Mouse (Mus musculus): ENCODE data around the gene Klrb1c. TPM values are rescaled to one million over a fixed set of nuclear protein-coding genes. Genes with fewer than 3 reads are reported as not detected.
"Not testable (repeated sequence)": the region's sequence is repeated elsewhere in the genome, so short reads cannot be mapped to it uniquely, and the experiment has no call there.

The Klrb1c gene
- polyA plus RNA-seq, 1 experiment from 2014 or later, result 0.10 TPM

DNA sequence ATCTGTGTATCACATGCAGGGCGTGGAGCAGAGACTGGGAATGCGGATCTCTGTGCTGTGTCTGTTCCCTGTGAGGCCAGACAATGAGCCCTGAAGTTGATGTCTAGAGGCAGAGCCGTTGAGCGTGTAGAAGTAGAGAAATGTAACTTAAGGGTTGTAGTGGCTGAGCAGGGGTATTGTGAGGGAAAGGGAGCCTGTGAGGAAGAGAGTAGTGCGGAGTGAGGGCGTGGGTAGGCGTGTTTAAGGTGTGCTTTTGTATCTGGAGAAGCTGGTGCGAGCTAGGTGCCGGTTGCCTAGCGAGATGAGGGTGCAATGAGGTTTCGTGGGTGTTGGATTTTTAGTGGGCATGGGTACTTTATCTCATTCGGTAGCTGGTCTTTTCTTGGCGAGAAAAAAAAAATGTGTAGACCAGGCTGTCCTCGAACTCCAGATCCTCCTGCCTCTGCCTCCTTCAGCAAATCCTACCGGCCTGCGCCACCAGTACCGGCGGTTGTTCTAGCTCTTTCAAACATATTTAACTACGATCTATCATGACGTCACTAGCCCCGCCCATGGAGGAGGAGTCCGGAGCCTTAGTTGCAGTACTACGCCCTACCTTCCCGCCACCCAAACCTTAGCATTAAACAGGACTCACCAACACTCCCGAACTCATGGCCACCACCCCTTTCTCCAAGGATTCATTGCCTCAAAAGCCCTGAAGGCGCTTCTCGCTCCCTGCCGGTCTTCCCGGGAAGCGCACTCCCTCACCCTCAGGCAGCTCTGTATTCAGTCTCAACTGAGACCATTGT, 25.1 kb downstream of the Klrb1c start:
- 3% methylated on average over 30 of the region's 30 CpGs for WGBS
- H3K9ac ChIP-seq, result peak overlapping the region; percentile 42
- H3K4me2 ChIP-seq, result peak overlapping the region; percentile 67
- H3K36me3 ChIP-seq, result no peaks in the 10 kb centered on the region
- H3K4me3 ChIP-seq, result peak overlapping the region; percentile 56
- peaks cover 3% of the 10 kb centered on the region; the same call in 1 of the 2 replicates for H3K4me1 ChIP-seq (replicated peaks)
- H3K27ac ChIP-seq, result peak overlapping the region; percentile 50; the same call in 1 of the 2 replicates
- H3K9me3 ChIP-seq (replicated peaks), result no peaks in the 10 kb centered on the region
- peak; percentile 93 for ATAC-seq (replicated peaks; ENCODE audit: insufficient number of reproducible peaks, insufficient read depth, low FRiP score, low read depth)
- no peaks in the 10 kb centered on the region for H3K27me3 ChIP-seq

GRCm38 (mm10) chr6:128762892-128763670, 25.9 kb downstream of the Klrb1c start:
- H3K27me3 ChIP-seq; ATAC-seq (replicated peaks; ENCODE audit: insufficient number of reproducible peaks, insufficient read depth, low FRiP score, low read depth); H3K4me1 ChIP-seq (replicated peaks); H3K27ac ChIP-seq; H3K9ac ChIP-seq; H3K9me3 ChIP-seq (replicated peaks); H3K36me3 ChIP-seq: not testable (repeated sequence)
- WGBS, result 76% methylated on average over 9 of the region's 10 CpGs
- H3K4me2 ChIP-seq, result peak overlapping the region; percentile 67
- H3K4me3 ChIP-seq, result peak overlapping the region; percentile 56

DNA sequence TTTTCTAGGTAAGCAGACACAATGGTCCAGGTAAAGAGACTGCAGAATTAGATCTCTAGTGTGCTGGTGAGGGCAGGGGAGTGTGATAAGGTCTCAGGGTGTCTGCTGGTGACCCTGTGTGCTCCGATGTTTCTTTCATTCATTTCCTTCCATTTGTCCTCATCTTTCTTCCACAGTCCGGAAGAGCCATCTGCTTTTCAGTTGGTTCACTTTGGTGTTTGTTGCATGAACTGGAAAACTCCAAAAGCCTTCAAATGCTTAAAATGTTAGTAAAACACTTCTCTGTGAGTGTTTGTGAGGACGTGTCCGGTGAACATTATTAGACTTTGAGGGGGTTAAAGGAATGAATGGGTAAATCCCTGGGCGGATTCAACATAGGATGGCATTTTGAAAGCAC, 27.9 kb downstream of the Klrb1c start:
- H3K4me1 ChIP-seq (replicated peaks), result 0 out of 2 replicates have a peak, but pooled peaks cover 3% of the 10 kb centered on the region
- 45% methylated on average over 5 of the region's 5 CpGs for WGBS
- H3K9me3 ChIP-seq (replicated peaks), result no peaks in the 10 kb centered on the region
- H3K9ac ChIP-seq, result no peak overlapping the region
- ATAC-seq (replicated peaks; ENCODE audit: insufficient number of reproducible peaks, insufficient read depth, low FRiP score, low read depth), result no peak
- H3K36me3 ChIP-seq, result no peaks in the 10 kb centered on the region
- H3K27me3 ChIP-seq, result no peaks in the 10 kb centered on the region
- H3K4me3 ChIP-seq, result peak overlapping the region; percentile 80
- H3K27ac ChIP-seq, result no peak overlapping the region
- H3K4me2 ChIP-seq, result peak overlapping the region; percentile 55

- Histone ChIP-seq H3K9ac (peak overlapping the region; percentile 75), H3K4me3 (peak overlapping the region; percentile 80), H3K4me2 (peak overlapping the region; percentile 58), H3K27ac (peak overlapping the region; percentile 79)
- not testable (repeated sequence) for H3K4me1 ChIP-seq (replicated peaks); H3K36me3 ChIP-seq; H3K27me3 ChIP-seq; H3K9me3 ChIP-seq (replicated peaks)
- under 1% methylated on average over 44 of the region's 44 CpGs for WGBS
- peak; percentile 75 for ATAC-seq (replicated peaks; ENCODE audit: insufficient number of reproducible peaks, insufficient read depth, low FRiP score, low read depth)
Measured at GRCm38 (mm10) chr6:128760416-128761143, 28.4 kb downstream of the Klrb1c start.

DNA sequence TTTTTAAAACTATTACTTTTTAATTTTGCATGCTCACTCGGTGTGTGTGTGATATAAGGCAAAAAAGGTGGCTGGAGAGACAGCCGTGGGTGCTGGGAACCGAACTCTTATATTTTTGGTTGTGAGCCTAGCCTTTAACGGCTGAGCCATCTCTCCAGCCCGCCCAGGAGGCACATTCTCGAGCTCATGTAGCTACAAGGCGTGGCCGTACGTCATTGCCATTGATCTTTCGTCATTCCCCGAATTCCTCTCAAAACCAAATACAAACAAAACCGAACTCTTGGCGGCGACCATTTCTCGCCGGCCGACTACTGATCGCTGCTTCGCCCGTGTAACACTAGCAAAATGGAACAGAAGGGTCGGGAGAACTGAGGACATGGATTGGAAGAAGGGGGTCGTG, 29.0 kb downstream of the Klrb1c start:
- not testable (repeated sequence) for H3K9me3 ChIP-seq (replicated peaks); H3K36me3 ChIP-seq; H3K27me3 ChIP-seq; H3K4me1 ChIP-seq (replicated peaks)
- Histone ChIP-seq H3K27ac (peak overlapping the region; percentile 79), H3K9ac (peak overlapping the region; percentile 75), H3K4me3 (peak overlapping the region; percentile 80), H3K4me2 (peak overlapping the region; percentile 58)
- peak; percentile 30 for ATAC-seq (replicated peaks; ENCODE audit: insufficient number of reproducible peaks, insufficient read depth, low FRiP score, low read depth)
- under 1% methylated on average over 22 of the region's 22 CpGs for WGBS

DNA sequence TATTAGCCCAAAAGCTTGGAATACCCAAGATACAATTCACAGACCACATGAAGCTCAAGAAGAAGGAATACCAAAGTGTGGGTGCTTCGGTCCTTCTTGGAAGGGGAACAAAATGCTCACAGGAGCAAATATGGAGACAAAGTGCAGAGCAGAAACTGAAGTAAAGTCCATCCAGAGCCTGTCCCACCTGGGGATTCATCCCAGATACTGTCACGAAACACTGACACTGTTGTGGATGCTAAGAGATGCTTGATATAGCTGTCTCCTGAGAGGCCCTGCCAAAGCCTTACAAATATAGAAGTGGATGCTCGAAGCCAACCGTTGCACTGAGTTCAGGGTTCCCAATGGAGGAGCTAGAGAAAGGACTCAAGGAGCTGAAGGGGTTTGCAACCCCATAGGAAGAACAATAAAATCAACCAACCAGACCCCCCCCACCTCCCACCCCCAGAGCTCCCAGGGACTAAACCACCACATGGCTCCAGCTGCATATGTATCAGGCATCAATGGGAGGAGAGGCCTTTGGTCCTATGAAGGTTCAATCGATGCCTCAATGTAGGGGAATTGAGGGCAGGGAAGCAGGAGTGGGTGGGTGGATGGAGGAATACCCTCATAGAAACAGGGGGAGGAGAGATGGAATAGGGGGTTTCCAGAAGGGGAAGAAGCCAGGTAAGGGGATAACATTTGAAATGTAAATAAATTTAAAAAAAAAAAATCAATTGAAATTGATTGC, 29.6 kb downstream of the Klrb1c start:
- Histone ChIP-seq H3K4me3 (no peak overlapping the region), H3K27ac (no peak overlapping the region), H3K9me3 (replicated peaks) (no peaks in the 10 kb centered on the region), H3K36me3 (no peaks in the 10 kb centered on the region), H3K4me1 (replicated peaks) (peaks cover 7% of the 10 kb centered on the region; the same call in 1 of the 2 replicates), H3K9ac (no peak overlapping the region), H3K4me2 (0 out of 2 replicates have a peak overlapping the region, but pooled peaks have one; percentile 16), H3K27me3 (no peaks in the 10 kb centered on the region)
- whole genome bisulfite sequencing, result 76% methylated on average over 5 of the region's 5 CpGs
- ATAC-seq (replicated peaks; ENCODE audit: insufficient number of reproducible peaks, insufficient read depth, low FRiP score, low read depth), result no peak

- not testable (repeated sequence) for H3K27me3 ChIP-seq; ATAC-seq (replicated peaks; ENCODE audit: insufficient number of reproducible peaks, insufficient read depth, low FRiP score, low read depth); H3K4me3 ChIP-seq; H3K27ac ChIP-seq; H3K4me1 ChIP-seq (replicated peaks); H3K9ac ChIP-seq; H3K4me2 ChIP-seq; H3K9me3 ChIP-seq (replicated peaks); H3K36me3 ChIP-seq
- WGBS, result 34% methylated on average over 4 of the region's 4 CpGs
Measured at GRCm38 (mm10) chr6:128755402-128755763, 33.6 kb downstream of the Klrb1c start.

- Histone ChIP-seq H3K4me2 (peak overlapping the region; percentile 44), H3K27ac (peak overlapping the region; percentile 61), H3K4me3 (peak overlapping the region; percentile 27; the same call in 1 of the 2 replicates), H3K9ac (peak overlapping the region; percentile 25; the same call in 1 of the 2 replicates)
- 71% methylated on average over 12 of the region's 12 CpGs for WGBS
- H3K27me3 ChIP-seq; H3K9me3 ChIP-seq (replicated peaks); ATAC-seq (replicated peaks; ENCODE audit: insufficient number of reproducible peaks, insufficient read depth, low FRiP score, low read depth); H3K4me1 ChIP-seq (replicated peaks); H3K36me3 ChIP-seq: not testable (repeated sequence)
Measured at GRCm38 (mm10) chr6:128754748-128755401, 34.1 kb downstream of the Klrb1c start.

DNA sequence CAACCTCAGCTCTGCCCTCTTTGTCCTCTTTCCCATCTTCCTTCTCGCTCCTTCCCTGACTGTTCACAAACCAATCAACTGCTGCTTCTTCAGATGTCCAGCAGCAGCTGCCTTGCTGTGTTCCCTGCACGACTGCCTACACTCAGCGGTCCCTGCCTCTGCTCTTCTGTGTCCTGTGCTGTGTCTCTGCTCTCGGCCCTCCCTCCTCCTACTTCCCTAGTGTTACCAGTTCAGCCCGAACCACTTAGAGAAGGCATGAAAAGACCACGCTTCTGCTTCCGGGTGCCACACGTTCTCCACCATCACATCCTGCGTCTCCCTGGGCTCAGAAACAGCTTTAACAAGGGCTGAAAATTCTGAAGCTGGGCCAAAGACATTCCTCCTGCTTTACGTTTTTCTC, 34.8 kb downstream of the Klrb1c start:
- peak overlapping the region; percentile 27 for H3K4me3 ChIP-seq
- H3K9me3 ChIP-seq (replicated peaks); H3K4me1 ChIP-seq (replicated peaks); H3K27me3 ChIP-seq; H3K36me3 ChIP-seq: not testable (repeated sequence)
- ATAC-seq (replicated peaks; ENCODE audit: insufficient number of reproducible peaks, insufficient read depth, low FRiP score, low read depth), result peak; percentile 77
- WGBS, result 28% methylated on average over 10 of the region's 10 CpGs
- peak overlapping the region; percentile 61 for H3K27ac ChIP-seq
- peak overlapping the region; percentile 25; the same call in 1 of the 2 replicates for H3K9ac ChIP-seq
- H3K4me2 ChIP-seq, result peak overlapping the region; percentile 44

DNA sequence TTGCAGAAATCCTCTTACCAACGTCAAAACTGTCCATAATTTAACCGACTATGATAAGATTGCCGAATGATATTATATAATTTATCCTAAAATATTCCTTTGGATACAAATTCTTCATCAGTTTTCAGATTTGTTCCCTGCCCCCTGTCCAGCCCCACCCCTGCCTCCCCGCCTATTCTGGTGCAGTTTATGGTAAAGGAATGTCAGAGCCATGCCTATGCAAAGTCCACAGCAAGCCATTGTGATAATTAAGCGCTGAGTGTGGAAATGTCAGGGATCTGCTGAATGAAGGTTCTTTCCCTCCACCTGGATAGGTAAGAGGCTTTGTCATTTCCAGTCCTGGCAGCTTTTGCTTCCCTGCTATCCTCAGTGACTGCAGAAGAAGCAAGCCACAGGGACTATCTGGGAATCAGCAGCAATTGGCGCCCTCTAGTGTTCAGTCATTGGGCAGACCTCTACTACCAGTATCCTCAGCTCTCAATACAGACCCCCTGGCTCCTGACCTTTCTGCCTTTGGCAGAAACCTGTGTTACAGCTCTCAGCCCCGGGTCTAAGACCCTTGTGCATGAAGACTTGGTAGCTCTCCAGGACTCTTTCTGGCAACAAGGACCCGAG, 35.3 kb downstream of the Klrb1c start:
- 32% methylated on average over 8 of the region's 8 CpGs for WGBS
- not testable (repeated sequence) for H3K36me3 ChIP-seq; H3K9ac ChIP-seq; H3K4me1 ChIP-seq (replicated peaks); H3K27me3 ChIP-seq; H3K9me3 ChIP-seq (replicated peaks)
- peak; percentile 91 for ATAC-seq (replicated peaks; ENCODE audit: insufficient number of reproducible peaks, insufficient read depth, low FRiP score, low read depth)
- Histone ChIP-seq H3K4me3 (peak overlapping the region; percentile 27), H3K27ac (peak overlapping the region; percentile 61), H3K4me2 (peak overlapping the region; percentile 44)
